Mouse (Mus musculus) forebrain, embryonic 11.5 days (tissue): ENCODE results near the gene Myh3. TPM values are rescaled to one million over a fixed set of nuclear protein-coding genes. Genes with fewer than 3 reads are reported as not detected.

ENCODE experiments used
- ATAC-seq: fragments of 200-750 bp; cut with Nextera tagmentation; replicated peaks from 2 replicates; pipeline ENCODE4 v1.8.0; 2017; ENCODE audit warnings: moderate TSS enrichment; ENCODE audit not compliant: low FRiP score
- DNase-seq: peaks from one replicate; pipeline ENCODE4 v3.0.0-alpha.2; 2017; ENCODE audit warnings: low spot score
- H3K27ac ChIP-seq: fragments of 300-500 bp; sonication (generic); 2 replicates; pipeline ENCODE4 v1.5.1; 2014; ENCODE audit warnings: low read depth, low read length
- H3K27me3 ChIP-seq: fragments of 300-500 bp; sonication (generic); 2 replicates; pipeline ENCODE4 v1.6.1; 2014; ENCODE audit warnings: mild to moderate bottlenecking, low read length, mixed read lengths; ENCODE audit not compliant: control insufficient read depth, insufficient read depth
- H3K36me3 ChIP-seq: fragments of 300-500 bp; sonication (generic); 2 replicates; pipeline ENCODE4 v1.6.1; 2014; ENCODE audit warnings: mild to moderate bottlenecking, low read length, moderate library complexity, mixed read lengths; ENCODE audit not compliant: control insufficient read depth, insufficient read depth
- H3K4me1 ChIP-seq: fragments of 300-500 bp; sonication (generic); replicated peaks from 2 replicates; pipeline ENCODE4 v1.6.1; 2014; ENCODE audit warnings: low read length, mixed read lengths; ENCODE audit not compliant: control insufficient read depth, insufficient read depth
- H3K4me2 ChIP-seq: fragments of 300-500 bp; sonication (generic); 2 replicates; pipeline ENCODE4 v1.6.1; 2014; ENCODE audit warnings: low read depth, mild to moderate bottlenecking, low read length, moderate library complexity, mixed read lengths; ENCODE audit not compliant: severe bottlenecking
- H3K4me3 ChIP-seq: fragments of 300-500 bp; sonication (generic); 2 replicates; pipeline ENCODE4 v1.5.1; 2014; ENCODE audit warnings: low read depth, low read length
- H3K9ac ChIP-seq: fragments of 300-500 bp; sonication (generic); 2 replicates; pipeline ENCODE4 v1.6.1; 2014; ENCODE audit warnings: low read length
- H3K9me3 ChIP-seq: fragments of 300-500 bp; sonication (generic); 2 replicates; pipeline ENCODE4 v1.6.1; 2016; ENCODE audit warnings: low read length, mixed read lengths; ENCODE audit not compliant: control insufficient read depth
- WGBS: fragments of 180-500 bp; shearing (Covaris S2); extraction: QIAGEN DNeasy Blood & Tissue Kit; methylation state at CpG from one replicate; pipeline ENCODE4 v1.1.7; 2014; 5-methylcytosine and 5-hydroxymethylcytosine counted together
- polyA plus RNA-seq: library from polyadenylated mRNA; unstranded; fragments of >200 nt; fragmentation: Nextera tagmentation; extraction: Ambion mirVana; gene quantifications from 2 replicates; pipeline ENCODE4 v1.2.1, GENCODE M21; 2014

The Myh3 gene
- polyA plus RNA-seq, 1 experiment from 2014 or later = 0.48 TPM

DNA sequence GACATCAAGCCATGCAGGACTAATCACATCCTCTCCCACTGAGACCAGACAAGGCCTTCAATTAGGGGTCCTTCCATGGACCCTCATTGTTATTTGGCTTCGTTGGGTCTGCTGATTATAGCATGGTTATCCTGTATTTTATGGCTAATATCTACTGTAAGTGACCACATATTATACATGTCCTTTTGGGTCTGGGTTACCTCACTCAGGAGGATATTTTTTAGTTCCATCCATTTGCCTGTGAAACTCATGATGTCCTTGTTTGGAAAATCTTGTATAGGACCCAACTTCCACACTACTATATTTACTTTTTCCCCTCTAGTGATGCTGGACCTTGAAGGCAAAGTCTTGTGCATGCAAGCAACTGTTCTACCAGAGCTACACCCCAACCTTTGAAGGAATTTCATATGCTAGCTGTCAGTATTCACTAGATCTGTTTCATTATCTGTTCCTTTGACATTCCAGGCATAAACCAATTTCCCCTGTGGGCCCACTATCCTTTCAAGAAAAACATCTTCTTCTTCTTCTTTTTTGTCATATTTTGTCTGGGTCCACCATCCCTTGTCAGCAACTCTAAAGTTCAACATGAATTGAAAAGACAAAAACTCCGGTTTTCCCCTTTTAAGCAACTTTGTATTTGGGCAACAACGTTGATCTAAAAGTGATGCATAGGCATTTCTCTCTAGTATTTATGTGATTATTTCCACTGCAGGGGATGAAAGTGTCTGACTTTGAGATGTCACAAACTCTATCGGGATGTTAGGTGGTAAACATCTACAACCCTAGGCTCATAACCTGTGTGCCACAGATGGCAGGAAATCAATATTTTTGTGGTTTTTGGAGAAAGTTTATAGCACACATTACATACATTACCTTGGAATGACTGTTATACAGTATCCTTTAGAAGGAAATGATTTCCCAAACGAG is 67.6 kb downstream of the Myh3 start:
- Histone ChIP-seq H3K27me3 (no peaks in the 10 kb centered on the region), H3K36me3 (no peaks in the 10 kb centered on the region)

DNA sequence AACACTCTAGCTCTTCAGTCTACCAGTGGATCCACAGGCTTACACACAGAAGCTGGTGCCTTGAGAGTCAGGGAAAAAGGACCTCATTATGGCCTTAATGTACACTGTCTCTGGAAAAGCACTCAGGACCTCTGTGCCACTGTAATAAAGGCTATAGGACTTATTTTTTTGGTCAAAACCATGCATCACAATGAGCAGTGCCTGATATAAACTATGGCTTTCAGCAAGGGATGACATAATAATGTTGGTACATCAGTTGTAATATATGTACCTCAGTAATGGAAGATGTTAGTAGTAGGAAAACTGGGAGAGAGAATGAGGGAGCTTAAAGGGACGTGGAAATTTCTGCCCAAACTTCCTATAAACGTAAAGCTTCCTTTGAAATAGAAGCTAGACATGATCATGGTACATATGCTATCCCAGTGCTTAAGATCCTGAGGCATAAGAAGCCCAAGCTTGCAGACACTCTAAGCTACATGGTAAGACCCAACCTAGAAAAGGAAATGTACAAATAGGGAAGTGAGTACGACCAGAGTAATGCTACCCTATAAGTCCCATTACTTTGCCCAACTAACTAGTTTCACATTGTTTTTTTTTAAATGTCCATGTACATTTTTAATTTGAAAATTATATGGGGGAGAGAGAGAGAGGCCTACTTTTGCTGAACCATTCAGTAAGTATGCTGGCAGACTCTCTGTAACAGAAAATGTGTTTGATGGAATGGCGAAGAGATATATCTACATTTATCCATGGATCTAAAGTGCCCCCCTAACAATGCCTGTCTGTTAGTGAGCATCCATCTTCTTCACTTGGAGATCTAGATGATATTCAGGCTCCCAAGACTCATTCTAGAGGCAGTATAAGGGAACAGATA is 68.5 kb downstream of the Myh3 start:
- Histone ChIP-seq H3K4me1 (no peaks in the 10 kb centered on the region), H3K4me3 (no peak overlapping the region), H3K27me3 (no peaks in the 10 kb centered on the region), H3K27ac (no peak overlapping the region), H3K36me3 (no peaks in the 10 kb centered on the region), H3K4me2 (no peak overlapping the region), H3K9me3 (no peaks in the 10 kb centered on the region), H3K9ac (no peak overlapping the region)
- DNase-seq = no peak
- WGBS = 90% methylated on average over 4 of the region's 4 CpGs
- ATAC-seq = no peak

More for the DNA sequence above, 67.6 kb downstream of the Myh3 start:
- DNase-seq (no peak), ATAC-seq (no peak)
- H3K27ac ChIP-seq = no peak overlapping the region
- no peak overlapping the region for H3K4me3 ChIP-seq
- no peak overlapping the region for H3K4me2 ChIP-seq
- WGBS = 85% methylated on average over 5 of the region's 5 CpGs
- H3K9me3 ChIP-seq = no peaks in the 10 kb centered on the region
- no peaks in the 10 kb centered on the region for H3K4me1 ChIP-seq
- H3K9ac ChIP-seq = no peak overlapping the region

DNA sequence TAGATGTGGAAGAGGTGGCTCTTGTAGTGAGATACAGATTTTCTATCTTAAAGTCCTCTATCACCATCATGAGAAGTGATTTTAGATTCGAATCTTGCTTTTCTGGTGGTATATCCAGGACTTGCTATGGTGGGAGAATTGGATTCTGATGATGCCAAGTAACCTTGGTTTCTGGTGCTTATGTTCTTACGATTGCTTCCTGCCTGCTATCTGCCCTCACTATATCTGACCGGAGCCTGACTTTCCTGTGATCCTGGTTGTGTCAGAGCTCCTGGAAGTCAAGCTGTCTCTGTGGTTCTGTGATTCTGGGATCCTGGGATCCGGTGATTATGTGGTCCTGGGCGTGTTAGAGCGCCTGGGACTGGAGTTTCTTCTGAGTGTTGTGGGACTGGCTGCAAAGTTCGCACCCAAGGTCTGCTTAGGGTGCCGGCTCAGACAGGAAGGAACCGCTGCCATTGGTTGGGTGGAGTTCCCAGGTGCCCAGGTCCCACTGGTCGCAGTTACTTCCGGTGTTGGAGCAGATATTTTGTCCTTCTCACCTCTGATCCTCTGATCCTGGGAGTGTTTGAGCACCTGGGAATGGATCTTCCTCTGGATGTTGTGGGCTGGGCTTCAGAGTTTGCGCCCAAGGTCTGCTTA is 69.3 kb downstream of the Myh3 start:
- no peaks in the 10 kb centered on the region for H3K4me1 ChIP-seq
- no peaks in the 10 kb centered on the region for H3K9me3 ChIP-seq
- no peaks in the 10 kb centered on the region for H3K36me3 ChIP-seq
- DNase-seq (no peak), ATAC-seq (no peak)
- H3K27me3 ChIP-seq = no peaks in the 10 kb centered on the region
- WGBS = 93% methylated on average over 12 of the region's 12 CpGs
- no peak overlapping the region for H3K4me3 ChIP-seq
- no peak overlapping the region for H3K27ac ChIP-seq
- no peak overlapping the region for H3K4me2 ChIP-seq
- no peak overlapping the region for H3K9ac ChIP-seq

DNA sequence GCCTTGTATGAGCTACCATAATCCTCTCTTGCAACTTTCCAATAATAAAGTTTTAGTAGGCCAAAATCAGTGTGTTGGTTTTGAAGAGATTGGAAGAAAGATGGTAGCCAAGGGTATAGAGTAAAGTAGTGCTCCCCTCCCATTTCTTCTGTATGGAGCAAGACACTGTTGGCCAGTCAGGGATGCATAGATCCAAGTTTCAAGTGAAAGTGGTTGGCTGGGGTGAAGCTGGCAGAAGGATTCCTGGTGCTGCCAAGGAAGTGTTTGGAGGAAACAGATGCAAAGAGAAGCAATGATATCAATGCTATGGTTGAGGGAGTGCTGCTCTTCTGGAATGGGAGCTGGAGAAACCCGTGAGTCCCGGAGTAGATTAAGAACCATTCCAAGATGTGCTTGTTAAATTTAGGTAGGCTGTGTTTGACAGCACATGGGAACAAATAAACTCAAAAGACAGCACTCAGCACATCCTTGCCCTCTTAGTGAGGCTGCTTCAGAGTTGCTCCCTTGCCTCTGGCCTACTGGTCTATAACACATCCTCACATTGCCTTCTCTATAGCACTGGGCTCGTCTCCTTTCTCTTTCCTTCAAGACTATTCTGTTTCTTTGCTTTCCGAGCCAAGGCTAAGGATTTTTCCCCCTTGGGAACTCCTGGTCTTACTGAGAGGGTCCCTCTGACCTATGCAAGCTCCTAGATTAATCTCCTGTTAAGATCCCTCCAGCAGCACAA is 70.3 kb downstream of the Myh3 start:
- H3K9ac ChIP-seq = no peak overlapping the region
- H3K36me3 ChIP-seq = no peaks in the 10 kb centered on the region
- no peaks in the 10 kb centered on the region for H3K27me3 ChIP-seq
- no peaks in the 10 kb centered on the region for H3K4me1 ChIP-seq
- no peak for DNase-seq
- H3K27ac ChIP-seq = no peak overlapping the region
- WGBS = 72% methylated on average over 4 of the region's 4 CpGs
- ATAC-seq = no peak
- no peak overlapping the region for H3K4me2 ChIP-seq
- no peak overlapping the region for H3K4me3 ChIP-seq
- no peaks in the 10 kb centered on the region for H3K9me3 ChIP-seq

DNA sequence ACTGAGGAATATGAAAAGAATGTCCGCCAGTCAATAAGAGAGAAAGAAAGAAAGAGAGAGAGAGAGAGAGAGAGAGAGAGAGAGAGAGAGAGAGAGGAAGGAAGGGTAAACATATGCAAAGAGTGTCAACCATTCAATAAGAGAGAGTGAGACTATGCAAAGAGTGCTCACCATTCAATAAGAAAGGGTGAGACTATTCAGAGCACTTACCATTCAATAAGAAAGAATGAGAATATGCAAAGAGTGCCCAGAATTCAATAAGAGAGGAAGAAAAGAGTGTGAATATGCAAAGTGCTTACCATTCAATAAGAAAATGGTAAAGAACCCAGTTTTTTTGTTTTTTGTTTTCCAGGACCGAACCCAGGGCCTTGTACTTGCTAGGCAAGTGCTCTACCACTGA is 72.1 kb downstream of the Myh3 start:
- no peak for ATAC-seq
- H3K27ac ChIP-seq = no peak overlapping the region
- H3K36me3 ChIP-seq = no peaks in the 10 kb centered on the region
- 86% methylated on average over 2 of the region's 2 CpGs for WGBS
- DNase-seq = no peak
- no peaks in the 10 kb centered on the region for H3K9me3 ChIP-seq
- H3K9ac ChIP-seq = no peak overlapping the region
- H3K4me2 ChIP-seq = no peak overlapping the region
- H3K4me1 ChIP-seq = no peaks in the 10 kb centered on the region
- no peak overlapping the region for H3K4me3 ChIP-seq
- H3K27me3 ChIP-seq = no peaks in the 10 kb centered on the region

DNA sequence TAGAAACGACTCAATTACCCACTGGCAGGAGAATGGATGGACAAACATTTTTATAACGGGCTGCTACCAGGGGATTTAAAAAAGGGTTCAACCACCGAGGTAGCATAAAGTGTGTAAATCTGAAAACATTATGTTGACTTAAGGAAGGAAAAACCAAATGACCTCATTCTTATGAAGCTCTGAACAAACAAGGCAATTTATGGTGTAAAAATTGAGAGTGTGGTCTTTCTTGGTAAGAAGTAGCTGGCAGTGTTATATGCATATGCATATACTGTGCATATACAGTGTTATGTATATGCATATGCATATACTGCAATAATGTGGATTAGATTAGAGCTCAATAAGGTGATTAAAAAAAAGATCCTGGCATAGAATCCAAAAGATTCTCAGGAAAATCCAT is 73.1 kb downstream of the Myh3 start:
- no peak overlapping the region for H3K4me3 ChIP-seq

More for the DNA sequence above, 73.1 kb downstream of the Myh3 start:
- Histone ChIP-seq H3K9me3 (no peaks in the 10 kb centered on the region), H3K4me1 (no peaks in the 10 kb centered on the region), H3K27ac (no peak overlapping the region), H3K36me3 (no peaks in the 10 kb centered on the region), H3K27me3 (no peaks in the 10 kb centered on the region), H3K4me2 (no peak overlapping the region), H3K9ac (no peak overlapping the region)
- ATAC-seq (no peak), DNase-seq (no peak)
- 81% methylated on average over 3 of the region's 3 CpGs for WGBS
